Mouse (Mus musculus) fat pad, adult 2 months (tissue): ENCODE data around the gene Bmx.

Experiments used
- DNase-seq: peaks from one replicate; pipeline ENCODE4 v3.0.0-alpha.2; 2011; ENCODE audit warnings: low read depth, low spot score; ENCODE audit errors: extremely low read depth

Gene Bmx

GRCm38 (mm10) chrX:164258057-164258456 lies at the start of gene Bmx:
TSS of gene Bmx (minus strand) at chrX:164258193.
- no peak for DNase-seq

- no peak for DNase-seq
These were observed 48.3 kb upstream of the Bmx start for GRCm38 (mm10) chrX:164306250-164306649.

GRCm38 (mm10) chrX:164291147-164291546 lies 33.2 kb upstream of the Bmx start:
- peak; percentile 14 for DNase-seq

GRCm38 (mm10) chrX:164287077-164287476 lies 29.1 kb upstream of the Bmx start:
- DNase-seq = no peak

- DNase-seq = no peak
These were observed 25.8 kb upstream of the Bmx start for GRCm38 (mm10) chrX:164283808-164284207.

- no peak for DNase-seq
These were observed 23.1 kb upstream of the Bmx start for GRCm38 (mm10) chrX:164280918-164281647.

- DNase-seq = no peak
These were observed 17.5 kb upstream of the Bmx start for GRCm38 (mm10) chrX:164275536-164275935.

- DNase-seq = no peak
These were observed 12.6 kb upstream of the Bmx start for GRCm38 (mm10) chrX:164270603-164271002.

- DNase-seq = no peak
These were observed 11.3 kb upstream of the Bmx start, which contains the start of gene Pir for GRCm38 (mm10) chrX:164269285-164269761. TSS of gene Pir (plus strand) at chrX:164269371.

- DNase-seq = no peak
These were observed 6.9 kb upstream of the Bmx start for GRCm38 (mm10) chrX:164264861-164265260.

- DNase-seq = no peak
These were observed 4.3 kb upstream of the Bmx start for GRCm38 (mm10) chrX:164262286-164262685.

- DNase-seq = no peak
These were observed 669 bp upstream of the Bmx start for GRCm38 (mm10) chrX:164258662-164259061.

- DNase-seq = no peak
These were observed 1.5 kb downstream of the Bmx start for GRCm38 (mm10) chrX:164256527-164256926.

- no peak for DNase-seq
These were observed 11.3 kb downstream of the Bmx start for GRCm38 (mm10) chrX:164246722-164247121.

GRCm38 (mm10) chrX:164245714-164246113 lies 12.3 kb downstream of the Bmx start:
- no peak for DNase-seq

GRCm38 (mm10) chrX:164233380-164233779 lies 24.6 kb downstream of the Bmx start:
- no peak for DNase-seq

- no peak for DNase-seq
These were observed 36.0 kb downstream of the Bmx start for GRCm38 (mm10) chrX:164221989-164222388.

GRCm38 (mm10) chrX:164200547-164200946 lies 57.4 kb downstream of the Bmx start:
- no peak for DNase-seq

GRCm38 (mm10) chrX:164197679-164198078 lies 60.3 kb downstream of the Bmx start:
- DNase-seq = no peak

- DNase-seq = no peak
These were observed 68.1 kb downstream of the Bmx start for GRCm38 (mm10) chrX:164189880-164190279.

GRCm38 (mm10) chrX:164183844-164184243 lies 74.1 kb downstream of the Bmx start:
- DNase-seq = no peak

- no peak for DNase-seq
These were observed 78.2 kb downstream of the Bmx start for GRCm38 (mm10) chrX:164179746-164180145.

GRCm38 (mm10) chrX:164178856-164179255 lies 79.1 kb downstream of the Bmx start:
- DNase-seq = no peak
